28 mouse cellular contexts compared by ENCODE assay signal in genomic region chr11:30211141-30211540, GRCm38 (mm10). TPM values are rescaled to one million over a fixed set of nuclear protein-coding genes. Genes with fewer than 3 reads are reported as not detected.
DNase-seq lines count a peak whose midpoint lies in the region; ATAC-seq and TF ChIP-seq lines count a peak whose summit lies in the region.
"Had no signal": no experiment of that assay in that cellular context is flagged by ENCODE, and none has a peak within 500 bp of the region (broad histone marks: within the 10 kb centered on the region; RNA-seq: fewer than 3 reads in every experiment).

No protein-coding gene starts in this region.

- H3K27me3 ChIP-seq in heart, postnatal 0 days (ENCODE audit: control insufficient read depth, insufficient read depth, low read length): no peaks in the 10 kb centered on the region
- H3K27me3 ChIP-seq in neural tube, embryonic 13.5 days: no peaks in the 10 kb centered on the region
- H3K27me3 ChIP-seq in myocyte (ENCODE audit: control insufficient read depth, insufficient read depth, insufficient read length): no peaks in the 10 kb centered on the region
- H3K27me3 ChIP-seq: embryonic facial prominence, embryonic 15.5 days; forebrain, embryonic 13.5 days; hindbrain, embryonic 13.5 days; lung, embryonic 15.5 days; midbrain, embryonic 12.5 days had no signal

- TF ChIP-seq EP300 in heart, postnatal 0 days (IDR thresholded peaks at IDR 0.05; ENCODE audit: low read depth): no peak

- no peak overlapping the region for H3K4me2 ChIP-seq in heart, postnatal 0 days (ENCODE audit: low read depth, low read length)
- H3K4me2 ChIP-seq in neural tube, embryonic 13.5 days: no peak overlapping the region
- H3K4me2 ChIP-seq in myocyte (ENCODE audit: low read depth): peak overlapping the region; percentile 65
- H3K4me2 ChIP-seq: embryonic facial prominence, embryonic 15.5 days; forebrain, embryonic 13.5 days; hindbrain, embryonic 13.5 days; lung, embryonic 15.5 days; midbrain, embryonic 12.5 days had no signal

- no peaks in the 10 kb centered on the region for H3K9me3 ChIP-seq in heart, postnatal 0 days (replicated peaks; ENCODE audit: control insufficient read depth, low read length)
- H3K9me3 ChIP-seq in neural tube, embryonic 13.5 days: no peaks in the 10 kb centered on the region
- H3K9me3 ChIP-seq: embryonic facial prominence, embryonic 10.5 days; embryonic facial prominence, embryonic 15.5 days; forebrain, embryonic 13.5 days; heart, embryonic 10.5 days; hindbrain, embryonic 13.5 days; lung, embryonic 15.5 days; midbrain, embryonic 12.5 days had no signal

- no peak overlapping the region for H3ac ChIP-seq in myocyte (ENCODE audit: control insufficient read depth, insufficient read length)

- ATAC-seq in heart, postnatal 0 days (ENCODE audit: insufficient read depth, low read depth): peak; percentile 58; the same call in 1 of the 2 replicates
- ATAC-seq in neural tube, embryonic 13.5 days (ENCODE audit: low read depth): 0 out of 2 replicates have a peak, but pooled peaks have one; percentile 25
- ATAC-seq: activated CD4-positive, CD25-positive, alpha-beta regulatory T cell, adult 4 months; CD4-positive, CD25-positive, alpha-beta regulatory T cell, adult 4 months; forebrain, embryonic 13.5 days had no signal

- H3K4me3 ChIP-seq in gastrocnemius, adult 2 months: no peak overlapping the region
- no peak overlapping the region for H3K4me3 ChIP-seq in heart, postnatal 0 days (ENCODE audit: low read depth, low read length)
- no peak overlapping the region for H3K4me3 ChIP-seq in neural tube, embryonic 13.5 days
- H3K4me3 ChIP-seq in myocyte: no peak overlapping the region
- H3K4me3 ChIP-seq: embryonic facial prominence, embryonic 10.5 days; embryonic facial prominence, embryonic 15.5 days; forebrain, embryonic 13.5 days; heart, embryonic 10.5 days; hindbrain, embryonic 13.5 days; lung, embryonic 15.5 days; midbrain, embryonic 12.5 days had no signal

- 28% methylated on average over 3 of the region's 3 CpGs for whole genome bisulfite sequencing in heart, postnatal 0 days
- WGBS in neural tube, embryonic 13.5 days: 52% methylated on average over 3 of the region's 3 CpGs

- H3K79me2 ChIP-seq in myocyte (ENCODE audit: control insufficient read depth, insufficient read depth): peaks cover 81% of the 10 kb centered on the region

- TF ChIP-seq POLR2A in myocyte (IDR thresholded peaks at IDR 0.05; ENCODE audit: insufficient read length, low read depth): no peak

- H3K27ac ChIP-seq in gastrocnemius, adult 2 months: peak overlapping the region; percentile 52
- H3K27ac ChIP-seq in heart, postnatal 0 days (ENCODE audit: low read depth): peak overlapping the region; percentile 73
- H3K27ac ChIP-seq in neural tube, embryonic 13.5 days (replicated peaks): 0 out of 2 replicates have a peak overlapping the region, but pooled peaks have one; percentile 29
- H3K27ac ChIP-seq: embryonic facial prominence, embryonic 10.5 days; embryonic facial prominence, embryonic 15.5 days; forebrain, embryonic 13.5 days; liver, embryonic 14.5 days; lung, embryonic 15.5 days; midbrain, embryonic 12.5 days had no signal

- peaks cover 40% of the 10 kb centered on the region for H3K36me3 ChIP-seq in heart, postnatal 0 days (replicated peaks; ENCODE audit: control insufficient read depth, insufficient read depth, low read length)
- H3K36me3 ChIP-seq in neural tube, embryonic 13.5 days: 0 out of 2 replicates have a peak, but pooled peaks cover 10% of the 10 kb centered on the region
- H3K36me3 ChIP-seq in myocyte (ENCODE audit: control insufficient read depth, insufficient read depth): peaks cover 5% of the 10 kb centered on the region
- H3K36me3 ChIP-seq: embryonic facial prominence, embryonic 10.5 days; embryonic facial prominence, embryonic 15.5 days; midbrain, embryonic 12.5 days had no signal

- H3K4me1 ChIP-seq in heart, postnatal 0 days (ENCODE audit: control insufficient read depth, insufficient read depth): peaks cover 47% of the 10 kb centered on the region
- H3K4me1 ChIP-seq in neural tube, embryonic 13.5 days (replicated peaks): peaks cover 41% of the 10 kb centered on the region
- H3K4me1 ChIP-seq: forebrain, embryonic 13.5 days had no signal

- DNase-seq in gastrocnemius, adult 2 months: no peak
- DNase-seq in gastrocnemius, postnatal 25 days: no peak
- DNase-seq in heart, postnatal 0 days (ENCODE audit: low spot score): peak; percentile 69
- DNase-seq in heart, postnatal 14 days: no peak
- DNase-seq in neural tube, embryonic 10.5 days (ENCODE audit: extremely low spot score, low spot score): no peak
- DNase-seq in kidney, adult 11 months: no peak
- DNase-seq: cerebellum, adult 8-10 months; cerebellum, postnatal 25 days; heart, postnatal 4 days; layer of hippocampus, adult 9-11 months; liver; lung, postnatal 36 days; right cerebral cortex, adult 18-20 months; right cerebral cortex, postnatal 4 days; thymus, adult 2 months; thymus, postnatal 36 days had no signal

- H3K9ac ChIP-seq in heart, postnatal 0 days (replicated peaks; ENCODE audit: low read depth, low read length): no peak overlapping the region
- H3K9ac ChIP-seq in neural tube, embryonic 13.5 days: no peak overlapping the region
- H3K9ac ChIP-seq: embryonic facial prominence, embryonic 15.5 days; forebrain, embryonic 13.5 days; hindbrain, embryonic 13.5 days; liver, embryonic 14.5 days; lung, embryonic 15.5 days; midbrain, embryonic 12.5 days had no signal

- intact Hi-C loops in gastrocnemius, adult 2 months (cut with DNase I): no loop called here
- intact Hi-C loops in heart, postnatal 14 days (cut with DNase I): no loop called here

- TF ChIP-seq CTCF in gastrocnemius, adult 2 months (IDR thresholded peaks at IDR 0.05): no peak; the same call in 1 of the 2 replicates
- TF ChIP-seq CTCF in heart, postnatal 0 days (IDR thresholded peaks at IDR 0.05; ENCODE audit: low read depth): peak; percentile 28

TF ChIP-seq in myocyte, 11 proteins besides CTCF, POLR2A, EP300 and RAD21:
- TF ChIP-seq MYOD1 (IDR thresholded peaks at IDR 0.05; ENCODE audit: control insufficient read depth in 1 of 3, insufficient read length in 2 of 3, low read depth in 2 of 3) (peak; percentile 44 to 72 (median 66)), TCF12 (IDR thresholded peaks at IDR 0.05; ENCODE audit: insufficient read depth, poor library complexity, severe bottlenecking) (peak; percentile 41), MYOG (IDR thresholded peaks at IDR 0.05; ENCODE audit: control insufficient read depth in 1 of 3, insufficient read depth in 1 of 3, insufficient read length in 2 of 3, low read depth in 2 of 3) (peak in 2 of 3 experiments; percentile 22 to 83), USF1 (IDR thresholded peaks at IDR 0.05; ENCODE audit: low read depth) (no peak)

RNA-seq across cellular contexts. Expression of gene Sptbn1, which starts 56.8 kb away (rescaled TPM):
- 100 to 1,000 TPM; 112 to 141 TPM for total RNA-seq in gastrocnemius, adult 2 months (2021)
- total RNA-seq in gastrocnemius, postnatal 25 days (2021): 100 to 1,000 TPM; 126 to 130 TPM
- 262 and 271 TPM in 2 replicates for total RNA-seq in heart, postnatal 0 days (2014; rRNA removed; ENCODE audit: low replicate concordance)
- 118 and 121 TPM in 2 replicates for polyA plus RNA-seq in heart, postnatal 0 days (2015; fragmentation: Nextera tagmentation; extraction: Ambion mirVana)
- 100 to 1,000 TPM; 509 to 527 TPM for total RNA-seq in heart, postnatal 14 days (2021)
- polyA plus RNA-seq in neural tube, embryonic 13.5 days (2015; fragmentation: Nextera tagmentation; extraction: Ambion mirVana): 183 and 188 TPM in 2 replicates
- polyA plus RNA-seq in myocyte (2012; fragmentation: generic; extraction: Trizol): 85.4 TPM
